Mouse (Mus musculus) ES-Bruce4 (cell line): ENCODE results near the gene Slc13a5.

ENCODE experiments used
- EP300 ChIP-seq: IDR thresholded peaks from 2 replicates; pipeline ENCODE4 v1.6.1; 2011; ENCODE audit warnings: low read depth, low read length; ENCODE audit not compliant: insufficient read depth
- POLR2A ChIP-seq: IDR thresholded peaks from one replicate; pipeline ENCODE4 v1.8.1; 2011; ENCODE audit warnings: low read length; ENCODE audit not compliant: insufficient read depth

DNA sequence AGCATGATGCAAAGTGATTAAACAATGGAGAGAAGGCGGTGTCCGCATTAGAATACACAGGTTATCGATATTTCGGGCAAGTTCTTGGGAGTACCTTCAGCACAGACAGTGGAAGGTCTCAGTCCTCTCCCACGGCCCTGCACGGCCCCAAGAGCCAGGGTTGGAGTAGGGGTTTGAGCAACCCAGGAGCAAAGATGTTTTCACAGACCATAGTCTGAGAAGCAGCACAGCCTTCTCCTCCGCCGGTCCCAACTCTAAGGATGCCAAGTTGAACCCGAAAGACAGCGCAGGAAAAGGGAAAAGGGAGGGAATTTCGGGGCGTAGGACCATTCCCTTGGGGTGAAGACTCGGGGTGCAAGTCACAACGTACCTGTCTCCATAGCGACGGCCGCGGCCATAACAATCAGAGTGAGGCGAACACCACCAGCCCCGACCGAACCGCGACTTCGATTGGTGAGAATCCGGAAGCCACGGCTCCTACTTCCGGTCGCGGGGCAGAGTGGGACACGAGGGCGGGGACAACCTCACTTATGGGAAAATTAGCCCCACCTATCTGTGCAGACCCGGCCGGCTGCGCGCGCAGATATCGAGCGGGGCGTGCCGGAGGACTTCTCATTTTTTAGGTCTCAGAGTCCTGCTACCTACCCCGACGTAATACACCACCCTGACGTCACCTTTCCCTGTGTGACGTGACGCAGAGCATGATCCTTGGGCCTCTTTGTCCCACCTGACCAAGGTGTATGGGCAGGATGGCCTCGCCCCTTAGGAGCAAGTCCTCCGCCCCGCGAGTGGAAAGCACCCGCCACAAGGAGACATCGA lies 52.2 kb downstream of the Slc13a5 start:
- TF ChIP-seq EP300 (no peak), POLR2A (peak; percentile 77)
